Mouse (Mus musculus): ENCODE data around the gene Grin2a. TPM values are rescaled to one million over a fixed set of nuclear protein-coding genes. Genes with fewer than 3 reads are reported as not detected.

The Grin2a gene
- total RNA-seq, 1 experiment from 2014 or later = not detected

DNA sequence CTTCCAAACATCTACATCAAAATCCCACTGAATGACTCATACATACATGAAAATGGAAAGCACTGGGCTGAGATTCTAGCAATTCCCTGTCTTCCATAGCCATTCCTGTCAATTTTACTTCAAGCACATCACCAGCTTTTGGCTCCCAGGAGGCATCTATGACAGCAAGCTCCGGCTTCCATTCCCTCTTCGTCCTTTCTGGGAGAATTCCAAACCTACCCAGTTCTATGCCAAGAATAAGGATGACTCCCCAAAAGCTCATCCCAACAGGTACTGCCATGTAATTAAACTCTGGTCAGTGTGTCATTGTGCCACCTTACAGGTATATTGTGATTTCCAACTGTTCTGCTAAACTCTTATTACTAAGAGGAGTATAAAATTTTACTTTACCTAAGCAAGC is 111.2 kb downstream of the Grin2a start:
- no peak for ATAC-seq (replicated peaks; ENCODE audit: low read depth, poor library complexity, severe bottlenecking)

DNA sequence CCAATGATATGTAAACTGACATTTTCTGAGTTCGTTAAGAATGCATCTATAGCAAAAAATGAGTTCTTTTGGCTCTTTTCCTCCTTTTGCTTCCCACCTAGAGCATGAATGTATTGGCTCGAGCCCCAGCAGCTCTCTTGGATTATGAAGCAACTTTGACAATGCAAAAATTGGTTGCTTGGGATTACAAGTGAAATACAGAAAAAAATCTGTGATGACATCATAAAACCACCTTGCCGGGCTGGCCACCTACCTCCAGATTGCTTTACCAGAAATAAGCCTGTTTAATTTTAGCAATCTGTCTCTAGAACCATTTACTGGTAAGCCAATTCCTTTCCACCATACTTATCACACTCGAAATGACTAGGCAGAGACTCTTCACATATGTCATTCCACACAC is 112.9 kb downstream of the Grin2a start:
- no peak for ATAC-seq (replicated peaks; ENCODE audit: low read depth, poor library complexity, severe bottlenecking)

- no peak for ATAC-seq (replicated peaks; ENCODE audit: low read depth, poor library complexity, severe bottlenecking)
Measured at GRCm38 (mm10) chr16:9873001-9873400, 122.4 kb downstream of the Grin2a start.

DNA sequence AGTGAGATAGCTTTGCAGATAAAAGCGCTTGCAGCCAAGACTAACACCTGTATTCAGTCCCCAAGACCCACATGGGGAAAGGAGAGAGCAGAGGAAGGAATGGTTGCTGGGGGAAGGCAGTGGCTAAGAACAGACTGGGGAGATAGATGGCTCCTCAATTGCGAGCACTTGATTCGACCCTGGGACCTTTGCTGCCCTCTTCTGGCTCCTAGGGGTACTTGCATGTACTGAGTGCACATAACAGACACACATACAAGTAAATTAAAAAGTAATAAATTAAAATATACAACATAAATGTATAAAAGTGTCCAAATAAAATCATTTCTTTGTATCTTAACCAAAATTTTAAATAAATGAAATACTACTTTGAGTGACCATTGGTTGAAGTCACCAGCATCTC is 129.7 kb downstream of the Grin2a start:
- no peak for ATAC-seq (replicated peaks; ENCODE audit: low read depth, poor library complexity, severe bottlenecking)

DNA sequence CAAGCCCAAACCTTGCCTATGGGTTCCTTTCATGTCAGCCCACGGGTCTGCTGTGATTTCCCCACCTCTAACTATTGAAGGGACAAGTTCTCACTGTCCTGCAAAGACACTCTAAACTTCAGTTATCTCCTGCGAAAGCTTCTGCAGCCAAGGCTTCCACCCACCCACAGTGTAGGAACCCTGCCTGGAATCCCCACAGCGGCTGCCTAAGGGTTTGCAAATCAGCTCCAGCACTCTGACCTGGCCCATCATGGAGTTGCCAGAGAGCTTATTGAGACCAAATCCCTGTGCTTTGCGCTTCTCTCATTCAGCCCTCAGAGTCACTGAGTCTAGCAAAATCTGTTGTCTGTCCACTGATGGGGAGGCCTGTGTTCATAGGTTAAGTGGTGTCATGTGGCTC is 130.3 kb downstream of the Grin2a start:
- ATAC-seq (replicated peaks; ENCODE audit: low read depth, poor library complexity, severe bottlenecking) = no peak

DNA sequence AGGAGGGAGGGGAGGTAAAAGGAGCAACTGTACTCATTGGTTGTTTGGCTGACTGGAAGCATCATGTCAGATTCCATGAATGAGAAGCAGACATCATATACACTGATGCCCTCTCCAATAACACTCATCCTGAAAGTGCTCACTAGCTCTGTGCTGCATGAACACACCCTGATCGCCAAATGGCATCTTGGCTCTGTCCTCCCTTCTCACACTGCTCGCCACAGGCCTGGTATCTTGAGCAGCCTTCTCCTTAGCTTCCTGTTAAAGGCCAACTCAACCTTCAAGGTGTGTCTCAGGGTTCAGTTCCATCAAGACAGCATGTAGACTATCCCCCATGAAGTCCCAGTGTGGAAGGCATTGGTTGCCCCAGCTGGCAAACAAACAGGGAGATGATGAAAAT is 137.6 kb downstream of the Grin2a start:
- ATAC-seq (replicated peaks; ENCODE audit: low read depth, poor library complexity, severe bottlenecking) = no peak

DNA sequence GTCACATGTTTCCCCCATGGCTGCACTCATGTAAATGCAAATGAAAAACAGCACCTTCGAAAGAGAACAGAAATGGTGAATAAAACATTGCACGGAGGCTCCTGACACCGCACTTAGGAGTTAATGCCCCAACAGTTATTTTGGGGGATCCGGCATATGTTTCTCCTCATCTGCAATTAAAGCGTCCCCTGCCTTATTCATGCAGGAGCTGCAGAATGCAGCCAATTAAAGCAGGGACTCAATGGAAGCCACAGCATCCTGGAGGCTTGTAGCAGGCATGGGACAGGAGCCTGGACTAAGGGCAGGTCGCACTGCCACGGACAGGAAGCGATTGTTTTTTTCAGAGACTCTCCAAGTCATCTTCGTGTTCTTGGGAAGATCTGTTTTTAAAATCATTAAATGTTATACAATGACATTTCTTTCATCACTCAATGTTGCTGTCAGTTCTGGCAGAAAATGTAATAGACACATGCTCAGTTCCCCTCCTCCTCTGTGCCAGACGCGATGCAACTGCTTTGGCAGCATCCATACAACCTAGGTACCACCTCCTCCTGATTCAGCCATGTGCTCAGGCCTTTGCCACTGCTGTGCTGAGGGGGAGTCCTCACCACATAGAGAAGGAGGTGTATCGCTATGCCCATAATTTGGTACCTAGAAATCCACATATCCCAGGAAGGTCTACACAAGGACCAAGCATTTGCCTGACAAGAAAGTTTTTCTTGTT is 143.9 kb downstream of the Grin2a start:
- no peak for ATAC-seq (replicated peaks; ENCODE audit: low read depth, poor library complexity, severe bottlenecking)

DNA sequence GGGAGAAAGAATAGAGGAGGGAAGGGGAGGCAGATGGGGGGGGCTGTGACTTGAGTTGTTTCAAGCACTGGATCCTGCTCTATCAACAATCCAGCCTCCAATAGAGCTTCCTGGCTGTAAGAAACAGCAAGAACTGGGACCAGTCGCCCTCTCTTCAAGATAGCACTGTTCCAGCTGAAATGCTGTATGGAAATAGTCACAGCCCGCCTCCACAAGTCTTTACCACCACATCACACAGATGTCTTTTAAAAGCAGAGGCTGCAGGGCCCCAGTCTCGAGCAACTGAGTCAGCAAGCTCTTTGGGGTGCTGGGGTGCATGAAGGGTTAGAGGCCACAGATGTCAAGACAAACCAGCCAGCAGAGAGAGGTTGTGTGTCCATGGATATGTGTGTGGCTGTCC is 153.9 kb downstream of the Grin2a start:
- no peak for ATAC-seq (replicated peaks; ENCODE audit: low read depth, poor library complexity, severe bottlenecking)

GRCm38 (mm10) chr16:9836542-9836941 is 158.8 kb downstream of the Grin2a start:
- no peak for ATAC-seq (replicated peaks; ENCODE audit: low read depth, poor library complexity, severe bottlenecking)

DNA sequence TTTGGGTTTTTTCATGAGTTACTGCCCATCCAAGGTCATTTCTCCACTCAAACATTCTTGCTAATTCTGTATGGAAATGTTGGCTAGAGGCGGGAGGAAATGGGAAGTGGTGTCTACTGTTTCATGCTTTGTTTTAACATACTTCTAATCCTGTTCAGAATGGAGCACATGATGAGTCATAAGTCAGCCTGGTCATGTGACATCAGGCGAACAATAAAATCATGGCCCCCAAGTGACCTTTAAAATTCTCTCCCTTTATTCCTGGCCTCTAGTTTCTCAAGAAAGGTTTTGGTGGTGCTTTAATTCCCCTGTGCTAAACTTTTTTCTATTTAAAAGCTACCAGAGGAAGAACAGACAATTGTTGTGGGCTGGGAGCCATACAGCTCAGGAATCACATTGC is 161.1 kb downstream of the Grin2a start:
- ATAC-seq (replicated peaks; ENCODE audit: low read depth, poor library complexity, severe bottlenecking) = no peak

- ATAC-seq (replicated peaks; ENCODE audit: low read depth, poor library complexity, severe bottlenecking) = no peak
Measured at GRCm38 (mm10) chr16:9825110-9825483, 170.3 kb downstream of the Grin2a start.

DNA sequence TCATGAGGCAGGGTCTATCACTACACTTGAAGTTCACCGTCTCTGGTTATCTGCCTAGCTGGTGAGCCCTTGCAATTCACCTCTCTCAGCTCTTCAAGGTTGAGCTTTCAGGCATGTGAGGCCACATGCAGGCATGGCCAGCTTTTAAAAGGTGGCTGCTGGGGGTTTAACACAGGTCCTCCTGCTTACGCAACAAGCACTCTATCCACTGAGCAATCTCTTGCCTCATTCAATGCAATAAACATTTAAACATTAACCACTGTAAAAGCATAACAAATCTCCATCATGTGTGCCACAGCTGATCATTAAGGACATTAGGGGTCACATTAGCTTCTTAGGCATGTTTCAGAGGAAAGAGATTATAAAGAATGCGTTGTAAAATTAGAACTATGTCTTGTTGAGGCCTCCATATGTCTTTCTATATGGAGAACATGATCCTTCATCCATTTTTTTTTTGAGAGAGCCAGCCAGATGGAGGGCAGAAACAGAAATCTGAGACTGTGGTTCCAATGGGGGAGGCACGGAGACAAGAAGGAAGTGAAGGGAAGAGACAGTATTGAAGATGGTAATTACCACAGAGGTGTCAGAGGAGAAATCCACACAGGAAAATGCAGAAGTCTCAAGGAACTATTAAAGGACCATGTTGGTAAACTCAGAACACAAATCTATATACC is 170.8 kb downstream of the Grin2a start:
- no peak for ATAC-seq (replicated peaks; ENCODE audit: low read depth, poor library complexity, severe bottlenecking)

DNA sequence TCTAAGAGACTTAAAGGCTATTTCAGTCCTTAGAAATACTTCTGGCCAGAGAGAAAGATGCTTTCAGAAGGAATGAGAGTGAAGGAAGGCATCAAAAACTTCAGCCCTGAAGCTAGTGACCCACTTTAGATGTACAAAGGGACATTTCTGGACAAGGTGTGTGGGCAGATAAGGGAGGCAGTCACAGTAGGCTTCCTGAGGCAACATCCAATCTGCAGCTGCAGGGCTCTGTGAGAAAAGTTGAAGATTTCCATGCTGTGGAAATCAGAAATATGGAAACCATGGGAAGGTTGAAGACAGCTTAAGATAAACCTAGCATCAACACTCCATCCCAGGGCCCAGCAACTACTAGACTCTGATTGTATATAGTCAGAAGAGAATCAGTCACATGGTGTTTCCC is 171.7 kb downstream of the Grin2a start:
- no peak for ATAC-seq (replicated peaks; ENCODE audit: low read depth, poor library complexity, severe bottlenecking)

- ATAC-seq (replicated peaks; ENCODE audit: low read depth, poor library complexity, severe bottlenecking) = no peak
Measured at GRCm38 (mm10) chr16:9819508-9819907, 175.9 kb downstream of the Grin2a start.

- ATAC-seq (replicated peaks; ENCODE audit: low read depth, poor library complexity, severe bottlenecking) = no peak
Measured at GRCm38 (mm10) chr16:9801338-9801737, 194.0 kb downstream of the Grin2a start.

DNA sequence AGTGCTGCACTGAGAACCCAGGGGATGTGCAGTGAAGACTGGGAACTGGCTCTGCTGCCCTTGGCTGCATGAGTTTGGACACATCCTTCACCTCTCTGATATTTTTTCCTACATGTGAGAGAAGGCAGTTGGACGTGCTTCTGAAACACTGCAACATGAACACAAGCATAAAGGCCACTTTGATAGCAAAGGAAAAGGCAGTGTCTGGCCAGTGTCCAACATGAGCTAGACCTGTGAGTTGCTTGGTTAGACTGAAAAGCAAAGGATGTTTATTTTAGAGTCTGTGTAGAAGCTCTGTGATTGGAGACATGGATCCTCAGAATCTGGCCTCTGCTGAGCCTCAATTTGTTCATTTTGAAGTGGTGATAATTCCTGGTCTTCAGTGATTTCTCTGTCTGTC is 195.1 kb downstream of the Grin2a start:
- no peak for ATAC-seq (replicated peaks; ENCODE audit: low read depth, poor library complexity, severe bottlenecking)

- ATAC-seq (replicated peaks; ENCODE audit: low read depth, poor library complexity, severe bottlenecking) = no peak
Measured at GRCm38 (mm10) chr16:9792976-9793375, 202.4 kb downstream of the Grin2a start.

- ATAC-seq (replicated peaks; ENCODE audit: low read depth, poor library complexity, severe bottlenecking) = no peak
Measured at GRCm38 (mm10) chr16:9786261-9786660, 209.1 kb downstream of the Grin2a start.

DNA sequence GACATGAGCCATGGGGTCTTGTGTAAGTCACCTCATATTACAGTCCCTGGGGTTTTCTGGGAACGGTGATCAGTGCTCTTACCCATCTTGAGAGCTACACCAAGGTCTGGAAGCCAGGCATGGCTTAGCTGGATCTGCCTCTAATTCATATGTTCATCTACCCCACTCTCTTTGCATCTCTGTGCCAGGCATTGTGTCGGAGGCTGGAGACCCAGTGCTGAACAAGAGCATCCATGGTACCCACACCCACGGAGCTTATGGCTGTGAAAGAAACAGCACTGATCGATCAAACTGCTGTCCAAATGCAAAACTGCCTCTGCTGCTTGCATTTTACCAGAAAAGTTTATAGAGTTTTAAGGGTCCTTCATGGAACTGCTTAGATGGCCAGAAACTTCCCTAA is 209.5 kb downstream of the Grin2a start:
- no peak for ATAC-seq (replicated peaks; ENCODE audit: low read depth, poor library complexity, severe bottlenecking)

DNA sequence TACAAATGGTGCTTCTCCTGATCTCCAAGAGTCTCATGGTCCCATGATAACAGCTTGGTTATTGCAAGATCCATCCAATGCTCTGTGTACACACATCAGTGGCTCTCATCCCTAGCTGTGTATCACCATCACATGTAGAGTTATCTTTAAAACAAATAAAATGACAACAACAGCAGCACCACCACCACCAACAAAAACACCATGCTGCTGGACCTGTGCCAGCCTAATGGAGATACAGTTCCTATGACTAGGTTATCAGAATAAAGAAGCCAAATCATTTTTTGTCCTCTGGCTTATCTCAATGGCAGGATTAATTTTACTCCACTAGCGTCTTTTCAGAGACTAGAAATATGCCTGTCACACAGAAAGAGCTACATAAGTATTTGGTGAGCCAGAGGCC is 226.4 kb downstream of the Grin2a start:
- ATAC-seq (replicated peaks; ENCODE audit: low read depth, poor library complexity, severe bottlenecking) = no peak

- ATAC-seq (replicated peaks; ENCODE audit: low read depth, poor library complexity, severe bottlenecking) = no peak
Measured at GRCm38 (mm10) chr16:9768356-9768755, 227.0 kb downstream of the Grin2a start.

DNA sequence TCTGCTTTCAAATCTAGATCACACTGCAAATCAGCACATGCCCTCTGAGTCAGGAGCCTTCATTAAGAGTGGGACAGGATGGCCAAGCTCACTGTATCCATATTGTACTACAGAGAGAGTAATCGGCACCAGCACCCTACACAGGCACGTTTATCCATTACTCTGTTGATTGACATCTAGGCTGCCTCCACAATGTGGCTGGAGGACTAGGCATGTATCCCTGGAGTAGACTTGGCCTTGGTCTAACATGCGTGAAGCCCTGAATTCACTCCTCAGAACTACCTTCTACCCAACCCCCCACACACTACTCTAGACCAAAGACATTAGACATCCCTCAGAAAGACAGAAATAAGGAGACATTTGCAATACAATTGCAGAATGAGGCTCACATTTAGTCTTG is 227.4 kb downstream of the Grin2a start:
- ATAC-seq (replicated peaks; ENCODE audit: low read depth, poor library complexity, severe bottlenecking) = no peak

Measured in common myeloid progenitor, adult 5-6 weeks (primary cell).